In genomic region chrX:167340190-167340589, GRCm38 (mm10) we compare ENCODE assay signal across 17 mouse cellular contexts. TPM values are rescaled to one million over a fixed set of nuclear protein-coding genes. Genes with fewer than 3 reads are reported as not detected.
"Had no signal": no experiment of that assay in that cellular context is flagged by ENCODE, and none has a peak within 500 bp of the region (broad histone marks: within the 10 kb centered on the region; RNA-seq: fewer than 3 reads in every experiment).

No protein-coding gene starts in this region.

- H3K27me3 ChIP-seq: lung, embryonic 15.5 days had no signal

- H3K9me3 ChIP-seq: lung, embryonic 15.5 days; midbrain, embryonic 10.5 days; midbrain, embryonic 12.5 days; neural tube, embryonic 13.5 days; neural tube, embryonic 15.5 days had no signal

- ATAC-seq: lung, postnatal 0 days; midbrain, embryonic 16.5 days had no signal

- H3K9ac ChIP-seq: liver, embryonic 14.5 days; lung, embryonic 15.5 days; midbrain, embryonic 12.5 days; neural tube, embryonic 13.5 days; neural tube, embryonic 15.5 days had no signal

- DNase-seq: lung, adult 18-20 months; lung, postnatal 14 days; lung, postnatal 36 days; midbrain, embryonic 14.5 days; right cerebral cortex, postnatal 14 days; thymus, adult 2 months; thymus, postnatal 36 days had no signal

- H3K4me3 ChIP-seq: lung, embryonic 15.5 days; midbrain, embryonic 10.5 days; midbrain, embryonic 12.5 days; myocyte; neural tube, embryonic 13.5 days; neural tube, embryonic 15.5 days had no signal

- H3K27ac ChIP-seq: liver, embryonic 14.5 days; lung, embryonic 15.5 days; macrophage; midbrain, embryonic 10.5 days; midbrain, embryonic 12.5 days; neural tube, embryonic 13.5 days; neural tube, embryonic 15.5 days had no signal

- H3K4me1 ChIP-seq: lung, embryonic 15.5 days; midbrain, embryonic 10.5 days; midbrain, embryonic 12.5 days; neural tube, embryonic 13.5 days; neural tube, embryonic 15.5 days had no signal

- H3K36me3 ChIP-seq: lung, embryonic 15.5 days; midbrain, embryonic 10.5 days; midbrain, embryonic 12.5 days; neural tube, embryonic 13.5 days; neural tube, embryonic 15.5 days had no signal

- H3K4me2 ChIP-seq: lung, embryonic 15.5 days; midbrain, embryonic 12.5 days; neural tube, embryonic 13.5 days; neural tube, embryonic 15.5 days had no signal

RNA-seq across cellular contexts. Expression of gene Tlr7, which starts 9.8 kb away (rescaled TPM):
- polyA plus RNA-seq: myocyte had no signal
